Mouse (Mus musculus) limb, embryonic 10.5 days (tissue): ENCODE results near the gene Zfp639. TPM values are rescaled to one million over a fixed set of nuclear protein-coding genes. Genes with fewer than 3 reads are reported as not detected.

Source experiments
- DNase-seq: peaks from one replicate; pipeline ENCODE4 v3.0.0-alpha.2; 2017; ENCODE audit warnings: low spot score
- H3K27ac ChIP-seq: fragments of 300-500 bp; sonication (generic); 2 replicates; pipeline ENCODE4 v1.5.1; 2016; ENCODE audit warnings: mild to moderate bottlenecking
- H3K27me3 ChIP-seq: fragments of 300-500 bp; sonication (generic); 2 replicates; pipeline ENCODE4 v1.6.1; 2016; ENCODE audit warnings: low read depth, mild to moderate bottlenecking; ENCODE audit not compliant: poor library complexity, severe bottlenecking
- H3K36me3 ChIP-seq: fragments of 300-500 bp; sonication (generic); 2 replicates; pipeline ENCODE4 v1.6.1; 2016; ENCODE audit warnings: mild to moderate bottlenecking, moderate library complexity
- H3K4me1 ChIP-seq: fragments of 300-500 bp; sonication (generic); 2 replicates; pipeline ENCODE4 v1.6.1; 2016
- H3K4me3 ChIP-seq: fragments of 300-500 bp; sonication (generic); 2 replicates; pipeline ENCODE4 v1.5.1; 2016; ENCODE audit warnings: mild to moderate bottlenecking, moderate library complexity
- H3K9me3 ChIP-seq: fragments of 300-500 bp; sonication (generic); replicated peaks from 2 replicates; pipeline ENCODE4 v1.6.1; 2016; ENCODE audit warnings: mild to moderate bottlenecking
- WGBS: fragments of 180-500 bp; shearing (Covaris S2); methylation state at CpG from one replicate; pipeline ENCODE4 v1.1.7; 2016; 5-methylcytosine and 5-hydroxymethylcytosine counted together
- polyA plus RNA-seq: library from polyadenylated mRNA; unstranded; fragments of >200 nt; fragmentation: Nextera tagmentation; extraction: Ambion mirVana; gene quantifications from 2 replicates; pipeline ENCODE4 v1.2.1, GENCODE M21; 2016

The Zfp639 gene
- polyA plus RNA-seq, 1 experiment from 2014 or later, result 43.7 TPM

GRCm38 (mm10) chr3:32510375-32511190 is 524 bp downstream of the Zfp639 start:
- no peaks in the 10 kb centered on the region for H3K27me3 ChIP-seq
- H3K9me3 ChIP-seq, result no peaks in the 10 kb centered on the region
- H3K4me1 ChIP-seq, result peaks cover 22% of the 10 kb centered on the region
- peak overlapping the region; percentile 85 for H3K4me3 ChIP-seq
- H3K27ac ChIP-seq, result peak overlapping the region; percentile 96
- DNase-seq, result peak; percentile 99
- peaks cover 19% of the 10 kb centered on the region for H3K36me3 ChIP-seq
- WGBS, result under 1% methylated on average over 69 of the region's 69 CpGs

- H3K9me3 ChIP-seq, result no peaks in the 10 kb centered on the region
- no peaks in the 10 kb centered on the region for H3K27me3 ChIP-seq
- peaks cover 25% of the 10 kb centered on the region for H3K36me3 ChIP-seq
- DNase-seq, result peak; percentile 45
- H3K4me3 ChIP-seq, result peak overlapping the region; percentile 85
- H3K27ac ChIP-seq, result peak overlapping the region; percentile 96
- WGBS, result 10% methylated on average over 13 of the region's 13 CpGs
- peaks cover 22% of the 10 kb centered on the region for H3K4me1 ChIP-seq
Observed at GRCm38 (mm10) chr3:32511191-32511550, 1.1 kb downstream of the Zfp639 start.

GRCm38 (mm10) chr3:32512686-32513284 is 2.7 kb downstream of the Zfp639 start:
- no peak for DNase-seq
- Histone ChIP-seq H3K27me3 (no peaks in the 10 kb centered on the region), H3K9me3 (no peaks in the 10 kb centered on the region), H3K4me3 (no peak overlapping the region), H3K4me1 (peaks cover 22% of the 10 kb centered on the region), H3K27ac (no peak overlapping the region), H3K36me3 (peaks cover 41% of the 10 kb centered on the region)
- WGBS, result 95% methylated on average over 7 of the region's 7 CpGs

GRCm38 (mm10) chr3:32513528-32513927 is 3.5 kb downstream of the Zfp639 start:
- H3K36me3 ChIP-seq, result peaks cover 48% of the 10 kb centered on the region
- peaks cover 22% of the 10 kb centered on the region for H3K4me1 ChIP-seq
- H3K27me3 ChIP-seq, result no peaks in the 10 kb centered on the region
- no peak for DNase-seq
- no peaks in the 10 kb centered on the region for H3K9me3 ChIP-seq
- H3K27ac ChIP-seq, result no peak overlapping the region
- no peak overlapping the region for H3K4me3 ChIP-seq

DNA sequence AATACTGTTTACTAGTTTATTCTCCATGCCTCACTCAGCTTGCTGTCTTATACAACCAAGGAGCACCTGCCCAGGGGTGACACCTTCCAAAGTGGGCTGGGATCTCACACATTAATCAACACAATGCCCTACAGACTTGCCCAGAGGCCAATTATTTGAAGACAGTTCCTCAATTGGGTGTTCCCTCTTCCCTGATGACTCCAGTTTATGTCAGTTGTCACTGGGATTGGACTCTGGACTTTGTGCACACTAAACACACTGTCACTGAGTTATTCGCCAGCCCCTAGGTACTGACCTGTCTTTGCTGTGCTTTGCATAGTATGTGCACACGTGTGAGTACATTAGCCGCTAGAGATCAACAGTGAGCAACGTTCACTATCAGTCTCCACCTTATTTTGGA is 17.1 kb downstream of the Zfp639 start:
- no peak for DNase-seq
- no peak overlapping the region for H3K27ac ChIP-seq
- no peak overlapping the region for H3K4me3 ChIP-seq
- WGBS, result 94% methylated on average over 4 of the region's 4 CpGs
- H3K9me3 ChIP-seq, result no peaks in the 10 kb centered on the region
- H3K36me3 ChIP-seq, result peaks cover 39% of the 10 kb centered on the region
- H3K27me3 ChIP-seq, result no peaks in the 10 kb centered on the region
- H3K4me1 ChIP-seq, result no peaks in the 10 kb centered on the region; the same call in 1 of the 2 replicates

DNA sequence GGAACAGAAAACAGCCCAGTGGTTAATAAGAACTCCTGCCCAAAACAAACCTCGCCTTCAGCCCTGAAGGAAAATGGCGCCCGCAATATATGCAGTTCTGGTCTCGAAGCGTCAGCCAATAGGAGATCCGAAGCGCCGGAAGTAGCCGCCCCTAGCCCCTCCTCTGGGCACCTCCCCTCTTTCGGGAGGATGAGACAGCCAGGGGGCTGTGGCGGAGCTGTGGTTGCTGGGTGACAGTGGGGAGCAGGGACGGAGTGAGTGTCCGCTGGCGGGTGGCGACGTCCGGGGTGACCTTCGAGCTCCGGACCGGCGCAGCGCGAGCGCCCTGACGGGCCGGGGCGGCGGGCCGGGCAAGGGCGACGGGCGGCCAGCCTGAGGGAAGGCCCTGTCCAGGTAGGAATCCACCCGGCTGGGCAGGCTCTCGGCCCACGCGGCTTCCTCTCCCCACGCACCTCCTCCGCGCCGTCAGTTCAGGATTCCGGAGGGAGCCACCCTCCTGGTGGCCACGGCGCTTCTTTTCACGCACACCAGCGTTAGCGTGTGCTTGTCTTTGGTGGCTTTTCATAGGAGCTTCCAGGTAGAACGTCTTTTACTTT is 19.3 kb downstream of the Zfp639 start, which contains the start of gene Mfn1:
TSS of gene Mfn1 (plus strand) at position 163 of the 596 bp plus-strand sequence.
- Histone ChIP-seq H3K4me1 (no peaks in the 10 kb centered on the region; the same call in 1 of the 2 replicates), H3K36me3 (peaks cover 32% of the 10 kb centered on the region), H3K4me3 (peak within 1 kb of the TSS; percentile 93), H3K9me3 (no peaks in the 10 kb centered on the region), H3K27me3 (no peaks in the 10 kb centered on the region), H3K27ac (peak within 1 kb of the TSS; percentile 87)
- peak; percentile 90 for DNase-seq
- WGBS, result under 1% methylated on average over 47 of the region's 47 CpGs

DNA sequence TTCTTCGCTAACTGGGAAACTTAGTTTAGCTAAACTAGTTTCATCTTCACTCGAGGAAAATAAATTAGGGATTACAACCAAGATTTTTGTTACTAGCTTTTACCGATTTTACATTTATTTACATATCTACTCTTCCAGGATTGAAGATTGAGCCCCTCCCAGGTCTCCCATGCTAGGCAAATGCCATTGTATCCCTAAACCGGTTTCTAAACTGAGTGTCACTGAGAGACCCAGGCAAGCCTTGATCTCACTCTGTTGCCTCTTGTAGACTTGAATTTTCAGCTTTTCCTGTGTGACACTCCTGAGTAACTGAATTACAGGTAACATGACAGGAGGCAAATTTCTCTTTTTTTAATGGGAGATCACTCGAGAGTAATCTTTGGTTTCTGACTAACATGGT is 20.0 kb downstream of the Zfp639 start:
- H3K27me3 ChIP-seq, result no peaks in the 10 kb centered on the region
- no peak for DNase-seq
- peaks cover 33% of the 10 kb centered on the region for H3K36me3 ChIP-seq
- no peaks in the 10 kb centered on the region; the same call in 1 of the 2 replicates for H3K4me1 ChIP-seq
- 18% methylated on average over 5 of the region's 5 CpGs for WGBS
- H3K4me3 ChIP-seq, result peak overlapping the region; percentile 93
- H3K27ac ChIP-seq, result 0 out of 2 replicates have a peak overlapping the region, but pooled peaks have one; percentile 87
- no peaks in the 10 kb centered on the region for H3K9me3 ChIP-seq

DNA sequence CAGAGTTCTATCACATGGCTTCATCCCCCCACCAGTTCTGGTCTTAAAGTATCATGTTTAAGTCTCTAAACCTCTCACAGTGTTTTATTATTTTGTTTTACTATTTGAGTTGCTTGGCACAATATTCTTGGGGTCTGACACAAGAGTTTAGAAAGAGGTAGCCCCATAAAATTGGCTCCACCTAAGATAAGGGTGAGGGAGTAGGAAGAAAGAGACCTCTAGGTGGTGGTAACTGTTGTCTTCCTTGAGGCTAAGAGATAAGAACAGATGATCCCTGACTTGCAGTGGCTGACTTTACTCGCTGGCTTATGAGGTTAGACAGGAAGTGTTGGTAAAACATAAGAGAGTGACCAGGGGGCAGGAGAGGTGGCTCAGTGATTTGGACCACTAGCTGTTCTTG is 25.6 kb downstream of the Zfp639 start:
- Histone ChIP-seq H3K27ac (no peak overlapping the region), H3K9me3 (no peaks in the 10 kb centered on the region), H3K4me1 (no peaks in the 10 kb centered on the region), H3K36me3 (peaks cover 70% of the 10 kb centered on the region), H3K4me3 (no peak overlapping the region), H3K27me3 (no peaks in the 10 kb centered on the region)
- 67% methylated on average over 1 of the region's 1 CpGs for WGBS
- no peak for DNase-seq

DNA sequence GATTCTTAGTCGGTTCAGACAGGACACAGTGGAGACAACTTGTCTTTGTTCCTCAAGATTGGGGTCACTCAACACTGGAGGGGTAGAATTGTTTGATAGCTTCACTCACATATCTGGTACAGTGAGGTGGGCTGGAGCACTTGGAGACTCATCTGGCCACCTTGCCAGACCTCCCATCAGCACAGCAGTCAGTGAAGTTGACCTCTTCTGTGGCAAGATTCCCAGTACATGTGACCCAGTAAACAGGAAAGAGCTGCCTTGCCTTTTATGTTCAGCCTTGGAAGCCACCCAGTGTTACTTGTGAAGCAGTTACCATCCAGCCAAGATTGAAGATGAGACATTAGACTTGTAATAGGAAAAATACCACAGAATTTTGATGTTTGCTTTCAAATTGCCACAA is 27.5 kb downstream of the Zfp639 start:
- Histone ChIP-seq H3K9me3 (no peaks in the 10 kb centered on the region), H3K36me3 (peaks cover 70% of the 10 kb centered on the region), H3K4me3 (no peak overlapping the region), H3K27ac (no peak overlapping the region), H3K27me3 (no peaks in the 10 kb centered on the region), H3K4me1 (no peaks in the 10 kb centered on the region)
- WGBS, result 90% methylated on average over 1 of the region's 1 CpGs
- DNase-seq, result no peak

DNA sequence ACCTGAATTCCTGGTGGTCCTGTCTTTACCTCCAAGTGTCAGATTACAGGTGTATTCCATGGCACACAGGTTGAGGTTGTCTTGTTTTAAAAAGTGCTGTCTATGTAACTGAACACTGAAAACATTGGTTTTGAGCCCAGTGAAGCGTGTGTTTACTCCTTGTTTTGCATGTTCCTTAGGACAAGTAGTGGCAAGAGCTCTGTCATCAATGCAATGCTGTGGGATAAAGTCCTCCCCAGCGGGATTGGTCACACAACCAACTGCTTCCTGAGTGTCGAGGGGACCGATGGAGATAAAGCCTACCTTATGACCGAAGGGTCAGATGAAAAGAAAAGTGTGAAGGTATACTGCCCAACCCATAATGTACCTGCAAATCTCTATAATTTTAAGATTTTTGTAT is 28.0 kb downstream of the Zfp639 start:
- no peaks in the 10 kb centered on the region for H3K27me3 ChIP-seq
- H3K27ac ChIP-seq, result no peak overlapping the region
- 97% methylated on average over 5 of the region's 5 CpGs for WGBS
- DNase-seq, result no peak
- peaks cover 73% of the 10 kb centered on the region for H3K36me3 ChIP-seq
- H3K4me3 ChIP-seq, result no peak overlapping the region
- H3K9me3 ChIP-seq, result no peaks in the 10 kb centered on the region
- H3K4me1 ChIP-seq, result no peaks in the 10 kb centered on the region

GRCm38 (mm10) chr3:32553061-32553460 is 43.0 kb downstream of the Zfp639 start:
- no peak for DNase-seq
- Histone ChIP-seq H3K27me3 (no peaks in the 10 kb centered on the region), H3K4me3 (no peak overlapping the region), H3K27ac (no peak overlapping the region), H3K4me1 (no peaks in the 10 kb centered on the region), H3K9me3 (no peaks in the 10 kb centered on the region), H3K36me3 (peaks cover 47% of the 10 kb centered on the region)
- 93% methylated on average over 1 of the region's 1 CpGs for WGBS

GRCm38 (mm10) chr3:32563401-32563800 is 53.3 kb downstream of the Zfp639 start:
- DNase-seq, result no peak
- no peak overlapping the region for H3K27ac ChIP-seq
- WGBS, result 94% methylated on average over 6 of the region's 6 CpGs
- H3K27me3 ChIP-seq, result no peaks in the 10 kb centered on the region
- peaks cover 64% of the 10 kb centered on the region for H3K36me3 ChIP-seq
- H3K4me1 ChIP-seq, result no peaks in the 10 kb centered on the region
- H3K9me3 ChIP-seq, result no peaks in the 10 kb centered on the region
- H3K4me3 ChIP-seq, result no peak overlapping the region
